Mouse (Mus musculus) bone marrow macrophage, adult 2 months (primary cell): ENCODE data around the gene Usp21.

Source experiments
- CTCF ChIP-seq: IDR thresholded peaks from 2 replicates; pipeline ENCODE4 v1.5.1; 2012; ENCODE audit warnings: low read depth, mild to moderate bottlenecking, low read length, moderate library complexity
- POLR2A ChIP-seq: IDR thresholded peaks from 2 replicates; pipeline ENCODE4 v1.6.1; 2012; ENCODE audit warnings: mild to moderate bottlenecking, low read depth, low read length, borderline replicate concordance

DNA sequence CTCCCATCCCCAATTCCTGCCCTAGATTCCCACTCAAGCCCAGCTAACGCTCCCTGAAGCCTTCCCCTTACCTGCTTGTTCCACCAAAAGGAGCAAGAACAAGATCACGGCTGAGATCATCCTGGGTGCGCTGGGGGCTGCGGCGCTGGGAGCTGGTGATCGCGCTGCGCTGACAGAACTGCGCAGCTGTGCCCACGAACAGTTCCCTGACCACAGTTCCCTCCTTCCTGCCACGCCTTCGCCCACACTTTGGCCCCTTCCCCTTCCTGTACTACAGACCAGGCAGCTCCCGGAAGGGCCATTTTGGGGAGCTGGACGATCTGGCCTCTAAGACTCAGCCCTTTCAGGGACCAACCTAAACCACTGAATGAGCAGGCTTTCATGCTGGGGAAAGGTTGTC lies 53.7 kb downstream of the Usp21 start, which contains the start of gene Fcer1g:
- TF ChIP-seq CTCF (no peak), POLR2A (no peak)
